Mouse (Mus musculus) CH12.LX (cell line): ENCODE results near the gene Stxbp1. TPM values are rescaled to one million over a fixed set of nuclear protein-coding genes. Genes with fewer than 3 reads are reported as not detected.

Experiments used
- DNase-seq: peaks from one replicate; pipeline ENCODE4 v3.0.0-alpha.2; 2013; ENCODE audit errors: extremely low read depth
- H3K27ac ChIP-seq: 2 replicates; pipeline ENCODE4 v1.5.1; 2012; ENCODE audit warnings: low read depth, mild to moderate bottlenecking, control low read depth, moderate library complexity; ENCODE audit not compliant: insufficient read depth
- H3K27me3 ChIP-seq: replicated peaks from 2 replicates; pipeline ENCODE3; 2012; ENCODE audit warnings: inconsistent platforms
- H3K36me3 ChIP-seq, 2 experiments: replicated peaks in 1 of 2; 2 replicates each; pipeline versions ENCODE3 to v1.6.1; 2012; ENCODE audit warnings: inconsistent platforms in 1 of 2, low read length in 1 of 2, mild to moderate bottlenecking in 1 of 2, mixed read lengths in 1 of 2, moderate library complexity in 1 of 2; ENCODE audit not compliant: control insufficient read depth in 1 of 2, insufficient read depth in 1 of 2
- H3K4me1 ChIP-seq, 2 experiments: 2 replicates each; pipeline ENCODE4 v1.6.1; 2012; ENCODE audit warnings: inconsistent platforms in 1 of 2, moderate library complexity in 1 of 2; ENCODE audit not compliant: insufficient read depth in 2 of 2, control insufficient read depth in 1 of 2
- H3K4me2 ChIP-seq: 2 replicates; pipeline ENCODE4 v1.6.1; 2012; ENCODE audit warnings: low read depth, mild to moderate bottlenecking, control low read depth; ENCODE audit not compliant: poor library complexity, insufficient read depth, severe bottlenecking
- H3K4me3 ChIP-seq, 3 experiments: fragments of 150-350 bp in 1 of 3; sonication (generic) in 1 of 3; replicated peaks in 1 of 3; 2 replicates each; pipeline versions ENCODE3 to v1.5.1; 2011 to 2012; ENCODE audit warnings: low read depth in 2 of 3, low read length in 2 of 3, mild to moderate bottlenecking in 2 of 3, moderate library complexity in 2 of 3, control low read depth in 1 of 3, improper control_type of control experiment in 1 of 3, inconsistent platforms in 1 of 3, mixed read lengths in 1 of 3; ENCODE audit not compliant: poor library complexity in 1 of 3
- H3K79me2 ChIP-seq: replicated peaks from 2 replicates; pipeline ENCODE4 v1.6.1; 2012; ENCODE audit warnings: mild to moderate bottlenecking, moderate library complexity; ENCODE audit not compliant: control insufficient read depth, poor library complexity, insufficient read depth, severe bottlenecking; ENCODE audit errors: extremely low read depth
- H3K9ac ChIP-seq: 2 replicates; pipeline ENCODE4 v1.6.1; 2012; ENCODE audit warnings: low read depth, mild to moderate bottlenecking, control low read depth, moderate library complexity; ENCODE audit not compliant: insufficient read depth
- H3K9me3 ChIP-seq: replicated peaks from 2 replicates; pipeline ENCODE3; 2012; ENCODE audit warnings: low read length, inconsistent platforms, mixed read lengths
- BHLHE40 ChIP-seq: IDR thresholded peaks from 2 replicates; pipeline ENCODE4 v1.6.1; 2011; ENCODE audit warnings: mild to moderate bottlenecking, low read depth, low read length, improper control_type of control experiment
- CHD2 ChIP-seq: IDR thresholded peaks from 2 replicates; pipeline ENCODE4 v1.6.1; 2011; ENCODE audit warnings: low read length, improper control_type of control experiment
- CTCF ChIP-seq, 2 experiments: IDR thresholded peaks in 1 of 2; conservative IDR thresholded peaks in 1 of 2; 2 replicates each; pipeline ENCODE4 v1.5.1; 2011 to 2012; ENCODE audit warnings: low read depth in 2 of 2, low read length in 2 of 2, improper control_type of control experiment in 1 of 2, inconsistent platforms in 1 of 2, mild to moderate bottlenecking in 1 of 2, moderate library complexity in 1 of 2
- ETS1 ChIP-seq: conservative IDR thresholded peaks from 2 replicates; pipeline ENCODE4 v1.6.1; 2012; ENCODE audit warnings: low read depth, mild to moderate bottlenecking, inconsistent platforms, low read length, improper control_type of control experiment, moderate library complexity
- GABPA ChIP-seq: IDR thresholded peaks from 2 replicates; pipeline ENCODE4 v1.6.1; 2012; ENCODE audit warnings: low read depth, low read length, improper control_type of control experiment, inconsistent platforms; ENCODE audit not compliant: insufficient replicate concordance
- KAT2A ChIP-seq: IDR thresholded peaks from 2 replicates; pipeline ENCODE4 v1.6.1; 2012; ENCODE audit warnings: low read length, improper control_type of control experiment, inconsistent platforms; ENCODE audit not compliant: insufficient replicate concordance
- MAFK ChIP-seq: IDR thresholded peaks from 2 replicates; pipeline ENCODE4 v1.6.1; 2011; ENCODE audit warnings: low read length, improper control_type of control experiment; ENCODE audit not compliant: insufficient replicate concordance
- MXI1 ChIP-seq: IDR thresholded peaks from 2 replicates; pipeline ENCODE4 v1.6.1; 2011; ENCODE audit warnings: mild to moderate bottlenecking, low read depth, low read length, improper control_type of control experiment
- MYC ChIP-seq: IDR thresholded peaks from 2 replicates; pipeline ENCODE4 v1.6.1; 2011; ENCODE audit warnings: low read depth, mild to moderate bottlenecking, improper control_type of control experiment, low read length
- NELFE ChIP-seq: IDR thresholded peaks from 2 replicates; pipeline ENCODE4 v1.6.1; 2011; ENCODE audit warnings: low read depth, low read length, improper control_type of control experiment
- PAX5 ChIP-seq: IDR thresholded peaks from 2 replicates; pipeline ENCODE4 v1.6.1; 2012; ENCODE audit warnings: low read length, inconsistent platforms, mixed read lengths
- SIN3A ChIP-seq: IDR thresholded peaks from 2 replicates; pipeline ENCODE4 v1.6.1; 2012; ENCODE audit warnings: low read length, improper control_type of control experiment, inconsistent platforms
- TBP ChIP-seq: conservative IDR thresholded peaks from 2 replicates; pipeline ENCODE4 v1.6.1; 2011; ENCODE audit warnings: low read depth, low read length, improper control_type of control experiment
- TCF12 ChIP-seq: IDR thresholded peaks from 2 replicates; pipeline ENCODE4 v1.6.1; 2014; ENCODE audit warnings: low read depth, mild to moderate bottlenecking, inconsistent platforms, low read length, improper control_type of control experiment
- USF2 ChIP-seq: conservative IDR thresholded peaks from 2 replicates; pipeline ENCODE4 v1.6.1; 2011; ENCODE audit warnings: low read depth, low read length, improper control_type of control experiment
- ZMIZ1 ChIP-seq: IDR thresholded peaks from 2 replicates; pipeline ENCODE4 v1.6.1; 2012; ENCODE audit warnings: low read depth, mild to moderate bottlenecking, inconsistent platforms, low read length, improper control_type of control experiment
- ZNF384 ChIP-seq: IDR thresholded peaks from 2 replicates; pipeline ENCODE4 v1.6.1; 2012; ENCODE audit warnings: low read depth, low read length, improper control_type of control experiment, inconsistent platforms
- dilution Hi-C: fragments of 300-500 bp; cut with MboI; formaldehyde crosslinking; loops from 2 replicates; pipeline ENCODE4 v1.14.3; 2020; ENCODE audit warnings: low sequenced_read_pairs; ENCODE audit not compliant: extremely low pct_unique_long_range_greater_than_20kb, extremely low pct_ligation_motif_present
- in situ Hi-C: fragments of 300-500 bp; cut with MboI; formaldehyde crosslinking; loops from 3 replicates; pipeline ENCODE4 v1.14.3; 2019; ENCODE audit warnings: low sequenced_read_pairs, low pct_ligation_motif_present, low pct_unique_long_range_greater_than_20kb, mixed read lengths
- polyA plus RNA-seq: library from polyadenylated mRNA; unstranded; fragments of >175 nt; gene quantifications from 2 replicates; pipeline ENCODE4 v1.2.1, GENCODE M21; 2012; ENCODE audit warnings: low read depth; ENCODE audit not compliant: insufficient read length
- total RNA-seq, 2 experiments: library from RNA; depleted of rRNA; stranded (reverse); fragments of 300-350 nt in 1 of 2; fragments of >200 nt in 1 of 2; gene quantifications; 2 replicates each; pipeline ENCODE4 v1.2.3; 2012 to 2014

Stxbp1 gene
- total and polyA plus RNA-seq, 3 experiments = 1.5 to 8.3 (median 2.5) TPM

DNA sequence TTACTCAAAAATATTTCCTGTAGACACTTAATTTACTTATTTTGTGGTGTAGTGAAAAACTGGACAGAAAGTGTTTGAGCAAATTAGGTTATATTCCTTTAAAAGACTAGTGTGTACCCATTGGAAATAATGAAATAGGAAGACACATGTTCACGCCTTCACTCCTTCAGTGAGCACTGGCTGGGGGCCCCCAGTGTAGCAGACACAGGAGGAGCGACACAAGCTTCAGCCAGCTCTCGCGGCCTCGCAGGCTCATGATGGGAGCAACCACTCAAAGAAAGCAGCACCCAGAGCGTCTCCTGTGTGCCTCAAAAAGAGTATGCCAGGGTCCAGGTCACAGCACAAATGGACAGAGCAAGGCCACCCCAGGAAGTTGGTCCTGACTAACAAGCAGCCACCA is 21.2 kb downstream of the Stxbp1 start:
- in situ Hi-C loops (no loop called here), dilution Hi-C loops (no loop called here)
- Histone ChIP-seq H3K4me3 (no peak overlapping the region), H3K9ac (no peak overlapping the region), H3K4me1 (peaks cover 3 to 56% of the 10 kb centered on the region in 2 experiments; a peak in 3 of 4 replicates), H3K9me3 (no peaks in the 10 kb centered on the region), H3K4me2 (no peak overlapping the region), H3K27me3 (no peaks in the 10 kb centered on the region), H3K79me2 (no peaks in the 10 kb centered on the region), H3K36me3 (peaks cover 0 to 7% of the 10 kb centered on the region in 2 experiments), H3K27ac (no peak overlapping the region)
- TF ChIP-seq ZMIZ1 (no peak), TCF12 (no peak), CTCF (conservative IDR thresholded peaks at IDR 0.05 in 1 of 2, IDR thresholded peaks at IDR 0.05 in 1 of 2; ENCODE audit: low read depth in 2 of 2, low read length in 2 of 2) (no peak), PAX5 (no peak)
- DNase-seq = no peak

- Histone ChIP-seq H3K4me2 (no peak overlapping the region), H3K27ac (no peak overlapping the region), H3K9ac (no peak overlapping the region), H3K4me1 (peaks cover 3 to 56% of the 10 kb centered on the region in 2 experiments; a peak in 3 of 4 replicates), H3K36me3 (peaks cover 0 to 7% of the 10 kb centered on the region in 2 experiments), H3K27me3 (no peaks in the 10 kb centered on the region), H3K9me3 (no peaks in the 10 kb centered on the region), H3K79me2 (no peaks in the 10 kb centered on the region), H3K4me3 (no peak overlapping the region)
- peak; percentile 63; the same call in 1 of the 2 replicates for TF ChIP-seq ZNF384
- TF ChIP-seq KAT2A = no peak
- no peak for TF ChIP-seq BHLHE40
- TF ChIP-seq MXI1 = no peak
- TF ChIP-seq USF2 = no peak
- no peak for TF ChIP-seq NELFE
- no peak for TF ChIP-seq MAFK
- no peak for TF ChIP-seq CHD2
- in situ Hi-C loops (no loop called here), dilution Hi-C loops (no loop called here)
- DNase-seq = no peak
These were observed 22.3 kb downstream of the Stxbp1 start for GRCm38 (mm10) chr2:32824778-32825177.

DNA sequence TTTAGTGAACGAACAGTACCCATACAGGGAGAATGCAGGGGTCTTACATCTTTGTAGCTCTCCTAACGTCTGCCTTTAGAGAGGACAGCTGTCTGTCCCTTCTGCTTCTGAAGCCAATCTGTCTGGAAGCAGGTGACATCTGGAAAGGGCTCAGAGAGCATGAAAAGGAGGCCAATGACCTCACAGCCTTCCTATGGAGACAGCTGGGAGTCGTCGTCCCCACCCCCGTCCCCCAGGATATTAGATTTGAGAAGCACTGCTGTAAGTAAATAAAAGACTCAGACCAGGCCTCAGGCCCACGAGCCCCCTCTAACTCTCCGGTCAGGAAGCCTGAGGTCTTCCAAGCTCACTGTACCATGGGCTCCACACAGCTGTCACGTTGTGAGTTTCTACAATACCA is 22.9 kb downstream of the Stxbp1 start:
- dilution Hi-C loops = no loop called here
- no peak overlapping the region for H3K9ac ChIP-seq
- TF ChIP-seq TBP = no peak
- no peak for TF ChIP-seq GABPA
- TF ChIP-seq MYC = no peak
- 0 out of 2 replicates have a peak, but pooled peaks have one; percentile 17 for TF ChIP-seq NELFE
- TF ChIP-seq BHLHE40 = 0 out of 2 replicates have a peak, but pooled peaks have one; percentile 3
- 0 out of 2 replicates have a peak, but pooled peaks have one; percentile 7 for TF ChIP-seq SIN3A
- TF ChIP-seq CHD2 = peak; percentile 14; the same call in 1 of the 2 replicates
- 0 out of 2 replicates have a peak, but pooled peaks have one; percentile 16 for TF ChIP-seq ETS1
- TF ChIP-seq, all 38 proteins: peak for 5
- Histone ChIP-seq H3K4me3 (no peak overlapping the region), H3K27me3 (no peaks in the 10 kb centered on the region), H3K36me3 (peaks cover 0 to 9% of the 10 kb centered on the region in 2 experiments), H3K79me2 (no peaks in the 10 kb centered on the region), H3K9me3 (no peaks in the 10 kb centered on the region), H3K4me1 (peaks cover 3 to 56% of the 10 kb centered on the region in 2 experiments; a peak in 3 of 4 replicates), H3K27ac (no peak overlapping the region), H3K4me2 (no peak overlapping the region)
- in situ Hi-C loops = no loop called here
- peak; percentile 35 for DNase-seq
